Mouse (Mus musculus): ENCODE results near the gene Tbx1.

DNA sequence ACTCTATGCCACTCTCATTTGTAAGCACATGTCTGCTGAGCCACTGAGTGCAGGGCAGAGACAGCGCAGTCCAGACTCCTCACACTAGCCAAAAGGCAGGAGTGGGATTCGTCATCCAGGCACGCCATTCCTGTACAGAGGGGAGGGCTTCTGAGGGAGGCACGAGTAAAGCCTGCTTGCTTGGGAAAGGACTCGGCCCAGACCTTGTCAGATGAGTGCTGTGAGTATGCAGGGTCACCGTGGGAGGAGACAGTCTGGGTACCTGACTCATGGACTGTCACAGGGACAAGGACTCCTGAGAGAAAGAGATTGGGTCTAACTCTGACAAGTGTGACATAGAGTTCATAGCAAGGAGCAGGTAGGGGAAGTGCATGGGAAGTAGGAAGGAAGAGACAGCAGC lies 51.2 kb downstream of the Tbx1 start:
- TF ChIP-seq ETS1 (IDR thresholded peaks at IDR 0.05; ENCODE audit: low read depth, low read length), result no peak
- no peak for TF ChIP-seq EP300 (IDR thresholded peaks at IDR 0.05; ENCODE audit: low read depth in 1 of 2, low read length in 2 of 2)
- no peak for TF ChIP-seq CTCF (IDR thresholded peaks at IDR 0.05 in 2 of 3, conservative IDR thresholded peaks at IDR 0.05 in 1 of 3; ENCODE audit: control insufficient read depth in 1 of 3, insufficient read depth in 1 of 3, low read depth in 2 of 3, low read length in 3 of 3, poor library complexity in 1 of 3, severe bottlenecking in 1 of 3)
